Mouse (Mus musculus) retina, postnatal 1 day (tissue): Measurements from ENCODE around the gene Tnni3.
"Not testable (repeated sequence)": the region's sequence is repeated elsewhere in the genome, so short reads cannot be mapped to it uniquely, and the experiment has no call there.

Experiments
- DNase-seq: peaks from one replicate; pipeline ENCODE4 v3.0.0-alpha.2; 2012

Tnni3 gene

DNA sequence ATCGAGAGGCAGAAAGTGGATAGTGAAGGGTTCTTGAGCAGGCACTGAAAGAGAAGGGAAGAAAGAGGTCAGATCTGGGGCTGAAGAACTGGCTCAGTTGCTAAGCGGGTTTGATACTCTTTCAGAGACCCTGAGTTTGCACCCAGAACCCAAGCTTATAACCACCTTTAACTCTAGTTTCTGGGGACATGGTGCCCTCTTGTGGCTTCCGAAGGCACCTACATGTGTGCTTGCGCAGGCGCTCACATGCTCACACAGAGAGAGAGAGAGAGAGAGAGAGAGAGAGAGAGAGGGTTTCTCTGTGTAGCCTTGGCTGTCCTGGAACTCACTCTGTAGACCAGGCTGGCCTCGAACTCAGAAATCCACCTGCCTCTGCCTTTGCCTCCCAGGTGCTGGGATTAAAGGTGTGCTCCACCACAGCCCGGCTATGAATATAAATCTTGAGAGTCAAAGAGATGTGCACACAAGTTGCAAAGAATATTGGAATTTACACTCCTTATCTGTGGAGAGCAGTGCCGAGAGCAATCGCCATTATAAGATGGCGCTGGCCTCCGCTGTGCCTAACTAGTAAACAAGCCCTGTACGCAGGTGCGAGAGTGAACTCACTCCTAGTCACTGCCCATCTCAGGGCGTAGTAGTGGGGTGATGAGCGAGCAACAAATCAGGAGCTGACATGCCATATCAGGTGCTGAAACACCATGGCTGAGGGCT, at the start of gene Tnni3:
Tnni3 (minus strand) TSS at position 18 of the 711 bp plus-strand sequence.
- DNase-seq, result peak; percentile 87

GRCm38 (mm10) chr7:4572361-4572760, 48.3 kb upstream of the Tnni3 start:
- not testable (repeated sequence) for DNase-seq

- DNase-seq, result no peak
These were observed 38.6 kb upstream of the Tnni3 start for GRCm38 (mm10) chr7:4562660-4563059.

- DNase-seq, result no peak
These were observed 33.1 kb upstream of the Tnni3 start for GRCm38 (mm10) chr7:4557167-4557560.

- peak; percentile 94 for DNase-seq
These were observed 32.5 kb upstream of the Tnni3 start for GRCm38 (mm10) chr7:4556256-4557166.

DNA sequence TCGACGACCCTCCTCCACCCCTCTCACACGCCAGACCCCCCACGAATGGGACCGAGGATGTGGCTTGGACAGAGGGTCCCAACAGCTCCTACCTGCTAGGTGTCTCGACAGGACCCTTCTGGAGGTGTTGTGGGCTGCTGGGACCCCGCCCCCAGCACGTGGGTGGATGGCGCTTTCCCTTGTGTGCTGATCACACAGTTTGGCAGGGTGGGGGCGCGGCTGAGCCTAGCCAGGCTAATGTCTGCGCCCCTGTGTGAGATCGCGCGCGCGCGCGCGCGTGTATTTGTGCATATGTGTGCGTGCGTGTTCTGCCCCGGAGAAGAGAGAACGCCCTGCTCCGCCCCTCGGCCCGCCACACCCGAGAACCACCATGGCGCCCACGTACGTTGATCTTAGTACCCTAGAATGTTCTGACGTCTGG, 23.2 kb upstream of the Tnni3 start, which contains the start of gene Syt5:
Syt5 (minus strand) TSS at position 321 of the 421 bp plus-strand sequence.
- DNase-seq, result peak; percentile 77

DNA sequence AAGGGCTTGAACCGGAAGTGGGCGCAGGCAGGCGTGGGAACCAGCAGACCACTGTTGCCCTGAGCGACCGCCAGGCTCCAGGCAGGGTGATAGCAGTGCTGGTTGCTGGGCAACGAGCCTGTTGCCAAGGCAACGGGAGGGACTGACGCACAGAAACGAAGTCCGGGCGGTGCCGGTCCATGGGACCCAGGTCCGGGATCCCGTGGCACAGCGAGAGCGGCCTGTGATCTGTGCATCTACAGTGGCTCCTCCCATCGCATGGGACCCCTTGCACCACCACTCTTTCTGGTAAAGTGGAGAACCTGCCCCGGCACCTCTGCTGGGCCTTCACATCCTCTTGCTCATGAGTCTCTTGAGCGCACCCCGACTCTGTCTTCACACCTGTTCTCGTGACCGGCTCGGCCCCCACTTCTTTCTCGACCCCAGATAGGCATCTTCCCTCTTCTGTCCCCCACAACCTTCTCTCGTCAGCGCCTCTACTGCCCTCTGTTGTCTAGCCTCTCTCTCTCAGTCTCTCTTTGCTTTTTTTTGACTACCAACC, 22.6 kb upstream of the Tnni3 start:
- DNase-seq, result peak; percentile 94

- no peak for DNase-seq
These were observed 22.0 kb upstream of the Tnni3 start for GRCm38 (mm10) chr7:4546050-4546449.

GRCm38 (mm10) chr7:4542013-4542412, 18.0 kb upstream of the Tnni3 start:
- no peak for DNase-seq

- no peak for DNase-seq
These were observed 17.3 kb upstream of the Tnni3 start for GRCm38 (mm10) chr7:4541344-4541743.

DNA sequence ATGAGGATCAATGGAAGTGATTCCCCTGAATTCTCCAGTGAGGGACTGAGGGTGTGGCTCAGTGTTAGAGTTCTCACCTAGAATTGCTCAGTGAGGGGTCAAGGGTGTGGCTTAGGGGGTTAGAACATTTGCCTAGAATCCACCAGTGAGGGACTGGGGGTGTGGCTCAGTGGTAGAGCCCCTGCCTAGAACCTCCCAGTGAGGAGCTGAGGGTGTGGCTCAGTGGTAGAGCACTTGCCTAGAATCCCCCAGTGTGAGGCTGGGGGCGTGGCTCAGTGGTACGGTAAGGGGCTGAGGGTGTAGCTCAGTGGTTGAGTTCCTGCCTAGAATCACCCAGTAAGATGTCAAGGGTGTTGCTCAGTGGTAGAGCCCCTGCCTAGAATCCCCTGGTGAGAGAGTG, 15.0 kb upstream of the Tnni3 start:
- DNase-seq, result no peak

- DNase-seq, result no peak
These were observed 13.2 kb upstream of the Tnni3 start for GRCm38 (mm10) chr7:4537181-4537580.

DNA sequence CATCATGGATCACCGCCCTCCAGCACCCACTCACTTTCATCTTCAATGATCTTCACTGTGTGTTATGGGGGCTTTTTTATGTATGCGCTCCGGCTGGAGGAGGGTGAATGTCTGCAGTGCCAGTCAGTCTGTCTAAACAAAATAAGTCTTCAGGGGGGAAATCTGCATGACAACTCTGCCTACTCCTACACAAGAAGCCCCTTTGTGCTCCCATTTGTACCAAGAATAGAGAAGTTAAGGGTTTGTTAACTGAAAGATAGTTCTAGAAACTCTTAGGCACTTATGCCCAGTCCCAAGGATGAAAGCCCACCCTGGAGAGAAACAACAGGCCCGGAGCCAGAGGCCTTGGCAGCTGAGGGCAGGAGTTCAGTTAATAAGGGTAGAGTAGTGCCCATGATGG, 12.3 kb upstream of the Tnni3 start:
- DNase-seq, result no peak

DNA sequence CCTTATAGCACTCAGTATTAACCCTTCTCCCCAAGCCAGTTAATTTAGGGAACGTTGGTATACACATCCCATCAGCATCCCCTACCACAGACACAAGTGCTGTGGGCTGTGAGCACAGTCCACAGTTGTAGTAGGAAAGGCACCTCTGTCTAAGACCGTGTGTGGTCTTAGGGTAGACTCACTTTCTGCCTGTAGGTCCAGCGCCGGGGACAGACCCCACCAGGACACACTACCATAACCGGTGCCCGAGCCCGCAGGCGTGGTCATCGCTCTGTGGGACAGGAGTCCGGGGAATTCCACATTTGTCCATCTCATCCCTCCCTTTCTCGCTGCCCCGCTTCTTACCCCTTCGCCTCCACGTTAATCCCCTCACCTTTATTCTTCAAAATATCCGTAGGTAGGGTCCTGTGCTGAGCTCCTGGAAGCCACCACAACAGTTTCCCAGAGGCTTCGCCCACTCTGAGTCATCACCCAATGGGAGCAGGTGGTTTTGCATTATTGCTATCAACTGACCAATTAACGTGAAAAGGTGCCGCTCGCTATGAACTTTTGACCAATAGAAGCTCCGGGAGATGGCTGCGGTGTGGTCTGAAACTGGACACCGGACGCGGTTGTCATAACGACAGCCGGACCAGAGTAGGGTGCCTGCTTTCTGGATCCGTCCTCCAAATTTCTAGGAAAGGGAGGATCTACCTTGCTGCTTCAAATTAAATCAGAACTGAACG, 8.1 kb upstream of the Tnni3 start, which contains the start of gene Dnaaf3:
Dnaaf3 (minus strand) TSS at position 449 of the 725 bp plus-strand sequence.
- DNase-seq, result peak; percentile 94

GRCm38 (mm10) chr7:4530166-4530565, 6.1 kb upstream of the Tnni3 start:
- not testable (repeated sequence) for DNase-seq

DNA sequence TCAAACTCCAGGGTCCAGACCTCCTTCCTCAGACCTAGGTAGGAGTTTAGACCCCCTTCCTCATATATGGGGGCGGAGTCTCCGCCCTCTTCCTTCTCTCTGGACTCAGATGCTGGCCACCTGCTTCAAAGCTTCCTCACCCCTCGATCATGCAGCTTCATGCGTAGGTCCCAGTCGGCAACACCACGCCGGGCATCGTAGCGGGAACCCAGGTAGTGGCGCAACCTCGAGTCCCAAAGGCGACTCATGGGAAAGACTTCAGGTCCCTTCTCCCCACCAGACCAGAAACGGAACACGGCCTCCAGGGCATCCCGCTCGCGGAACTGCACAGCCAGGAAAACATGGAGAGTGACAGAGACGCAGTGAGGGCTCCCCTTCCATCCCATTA, 3.3 kb upstream of the Tnni3 start:
- DNase-seq, result no peak

DNA sequence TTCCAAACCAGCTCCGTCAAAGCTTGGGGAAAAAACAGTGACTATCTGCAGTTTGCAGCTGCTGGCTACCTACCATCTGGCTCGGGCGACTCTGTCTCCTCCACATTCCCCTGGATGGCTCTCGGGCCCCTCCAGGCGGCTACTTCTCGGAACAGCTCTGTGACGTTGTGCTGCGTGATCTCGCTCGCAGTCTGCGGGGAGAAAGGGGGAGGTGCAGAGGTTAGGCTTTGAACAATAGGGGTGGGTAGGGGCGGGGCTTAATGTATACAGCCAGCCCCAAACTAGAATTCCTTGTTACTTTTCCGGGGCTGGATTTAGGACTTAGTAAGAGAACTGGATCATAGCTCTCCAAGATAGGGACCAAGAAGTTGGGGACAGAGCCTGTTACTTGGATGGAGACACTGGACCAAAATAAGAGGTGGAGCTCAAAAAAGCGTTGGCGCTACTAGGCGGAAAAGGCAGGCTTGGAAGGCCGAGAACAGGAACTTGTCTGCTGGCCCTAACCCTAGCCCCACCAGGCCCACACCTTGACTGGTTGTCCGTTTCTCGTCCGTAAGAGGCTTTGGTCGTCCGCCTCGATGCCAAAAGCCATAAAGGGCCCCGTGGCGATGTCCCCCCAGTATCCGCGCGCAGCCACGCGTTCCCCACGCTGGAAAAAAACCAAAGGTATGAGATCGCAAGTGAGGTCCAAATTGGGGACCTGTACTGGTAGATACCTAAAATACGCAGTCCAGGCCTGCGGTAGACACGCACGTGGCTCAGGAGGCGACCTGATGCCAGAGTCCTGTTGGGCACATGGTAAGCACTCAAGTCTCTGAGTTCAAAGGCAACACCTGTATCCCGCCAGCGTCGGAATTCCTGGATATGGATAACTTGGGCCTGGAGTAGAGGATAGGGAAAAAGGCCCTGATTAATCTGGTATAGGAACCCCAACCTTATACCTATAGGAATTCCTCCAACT, 2.6 kb upstream of the Tnni3 start:
- DNase-seq, result peak; percentile 93

DNA sequence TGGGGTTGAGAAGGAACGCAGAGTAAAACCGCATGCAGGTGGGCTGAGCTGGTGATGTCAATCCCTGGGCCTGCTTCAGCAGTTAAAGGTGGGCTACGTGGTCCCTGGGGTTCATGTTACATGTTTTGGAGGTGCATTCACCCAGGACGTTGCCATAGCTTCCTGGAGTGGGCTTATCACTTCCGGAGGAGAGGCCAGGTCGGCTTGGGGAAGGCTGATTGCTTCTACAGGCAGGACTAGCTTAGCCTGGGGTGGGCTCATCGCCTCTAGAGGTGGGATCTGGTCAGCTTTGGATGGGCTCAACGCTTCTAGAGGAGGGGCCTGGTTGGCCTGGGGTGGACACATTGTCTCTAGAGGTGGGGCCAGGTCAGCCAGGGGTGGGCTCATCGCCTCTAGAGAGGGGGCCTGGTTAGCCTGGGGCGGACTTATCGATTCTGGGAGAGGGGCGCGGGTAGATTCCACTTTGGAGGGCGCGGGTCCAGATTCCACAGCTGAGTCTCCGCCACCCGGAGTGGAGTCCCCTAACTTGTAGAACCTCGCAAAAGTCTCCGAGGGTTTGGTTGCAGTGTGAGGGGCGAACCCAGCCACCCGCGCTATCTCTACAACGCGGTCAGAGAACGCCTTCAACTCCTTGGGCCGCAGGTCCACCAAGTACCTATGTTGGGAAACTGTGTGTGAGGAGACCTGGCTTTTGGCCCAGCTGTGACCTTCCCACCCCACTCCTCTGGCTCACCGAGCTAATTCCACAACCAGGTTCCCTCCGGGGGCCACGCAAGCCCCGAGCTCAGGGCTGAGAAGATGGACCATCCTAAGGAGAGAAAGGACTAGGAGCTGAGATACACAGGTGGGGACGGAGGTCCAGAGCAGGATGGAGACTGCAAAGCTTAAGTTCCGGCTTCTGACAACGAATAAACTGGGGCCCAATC, 561 bp downstream of the Tnni3 start:
- DNase-seq, result no peak

DNA sequence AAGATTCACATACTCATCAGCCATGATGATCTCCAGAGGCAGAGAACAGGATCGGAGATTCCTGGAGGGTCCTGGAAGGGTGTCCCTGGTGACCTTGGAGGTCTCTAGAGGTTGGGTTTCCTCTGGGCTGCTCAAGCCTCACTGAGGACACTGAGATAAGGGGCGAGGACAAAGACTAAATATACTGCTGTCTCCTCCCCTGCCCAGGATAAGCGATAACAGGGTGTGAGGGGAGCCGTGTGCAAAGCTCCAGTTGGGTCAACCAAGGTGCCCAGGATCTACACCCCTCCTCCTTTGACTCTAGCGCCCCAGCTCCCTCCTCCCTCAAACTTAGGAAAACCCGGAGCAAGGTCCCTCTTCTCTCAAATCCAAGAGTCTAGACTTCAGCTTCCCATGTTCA, 1.7 kb downstream of the Tnni3 start:
- no peak for DNase-seq

DNA sequence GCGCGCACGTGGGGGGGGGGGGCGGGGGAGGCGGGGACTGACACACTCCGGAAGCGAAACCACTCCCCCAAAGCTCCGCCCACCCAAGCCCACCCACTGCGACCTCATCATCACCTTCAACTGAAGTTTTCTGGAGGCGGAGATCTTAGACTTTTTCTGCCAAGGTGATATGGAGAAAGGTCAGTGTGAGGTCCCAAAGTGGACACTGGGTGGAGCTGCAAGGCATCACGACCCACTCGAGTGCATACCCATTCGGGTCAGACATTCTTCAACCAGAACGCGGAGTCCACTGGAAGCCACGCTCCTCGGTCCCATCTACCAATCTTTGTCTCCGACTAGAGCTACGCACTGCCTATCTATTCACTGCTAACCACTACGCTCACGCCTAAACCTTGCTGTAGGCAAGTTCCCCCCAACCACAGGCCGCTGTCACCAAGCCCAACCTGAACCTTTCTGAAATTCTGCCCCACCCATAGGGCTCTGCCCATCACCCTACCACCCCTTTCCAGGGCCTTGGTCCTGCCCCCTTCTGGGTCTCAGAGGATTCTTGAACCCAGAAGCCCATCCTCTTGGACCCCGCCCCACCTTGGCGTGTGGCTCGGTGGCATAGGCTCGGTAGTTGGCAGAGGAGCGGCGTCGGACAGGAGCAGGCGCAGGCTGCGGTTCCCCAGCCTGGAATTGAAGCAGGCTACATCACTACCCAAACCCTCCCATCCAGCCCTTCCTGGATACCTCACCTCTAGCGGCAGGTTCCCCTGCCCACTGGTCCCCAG, 2.6 kb downstream of the Tnni3 start:
- no peak for DNase-seq
